Mouse (Mus musculus) embryonic facial prominence, embryonic 11.5 days (tissue): ENCODE results near the gene Hcn1. TPM values are rescaled to one million over a fixed set of nuclear protein-coding genes. Genes with fewer than 3 reads are reported as not detected.

ENCODE experiments used
- ATAC-seq: fragments of 200-750 bp; cut with Nextera tagmentation; replicated peaks from 2 replicates; pipeline ENCODE4 v1.8.0; 2017; ENCODE audit warnings: low read depth; ENCODE audit not compliant: insufficient number of reproducible peaks, low FRiP score, low TSS enrichment
- DNase-seq: peaks from one replicate; pipeline ENCODE4 v3.0.0-alpha.2; 2015; ENCODE audit warnings: low spot score
- H3K27ac ChIP-seq: fragments of 300-500 bp; sonication (generic); replicated peaks from 2 replicates; pipeline ENCODE4 v1.5.1; 2014; ENCODE audit warnings: mild to moderate bottlenecking, low read depth, low read length, control low read depth
- H3K27me3 ChIP-seq: fragments of 300-500 bp; sonication (generic); 2 replicates; pipeline ENCODE4 v1.6.1; 2014; ENCODE audit warnings: mild to moderate bottlenecking, low read length, moderate library complexity, mixed read lengths; ENCODE audit not compliant: control insufficient read depth, insufficient read depth
- H3K36me3 ChIP-seq: fragments of 300-500 bp; sonication (generic); replicated peaks from 2 replicates; pipeline ENCODE4 v1.6.1; 2014; ENCODE audit warnings: low read depth, mild to moderate bottlenecking, low read length, moderate library complexity, mixed read lengths; ENCODE audit not compliant: control insufficient read depth, insufficient read depth
- H3K4me1 ChIP-seq: fragments of 300-500 bp; sonication (generic); 2 replicates; pipeline ENCODE4 v1.6.1; 2014; ENCODE audit warnings: low read length, mixed read lengths; ENCODE audit not compliant: control insufficient read depth, insufficient read depth
- H3K4me2 ChIP-seq: fragments of 300-500 bp; sonication (generic); 2 replicates; pipeline ENCODE4 v1.6.1; 2014; ENCODE audit warnings: low read depth, mild to moderate bottlenecking, control low read depth, low read length, moderate library complexity
- H3K4me3 ChIP-seq: fragments of 300-500 bp; sonication (generic); 2 replicates; pipeline ENCODE4 v1.5.1; 2014; ENCODE audit warnings: low read depth, low read length, control low read depth
- H3K9ac ChIP-seq: fragments of 300-500 bp; sonication (generic); replicated peaks from 2 replicates; pipeline ENCODE4 v1.6.1; 2014; ENCODE audit warnings: mild to moderate bottlenecking, control low read depth, low read length
- H3K9me3 ChIP-seq: fragments of 300-500 bp; sonication (generic); replicated peaks from 2 replicates; pipeline ENCODE4 v1.6.1; 2016; ENCODE audit warnings: mild to moderate bottlenecking, low read length, inconsistent platforms, mixed read lengths; ENCODE audit not compliant: control insufficient read depth
- WGBS: fragments of 180-500 bp; shearing (Covaris S2); extraction: QIAGEN DNeasy Blood & Tissue Kit; methylation state at CpG from one replicate; pipeline ENCODE4 v1.1.7; 2014; 5-methylcytosine and 5-hydroxymethylcytosine counted together
- polyA plus RNA-seq: library from polyadenylated mRNA; unstranded; fragments of >200 nt; fragmentation: Nextera tagmentation; extraction: Ambion mirVana; gene quantifications from 2 replicates; pipeline ENCODE4 v1.2.1, GENCODE M21; 2014

Hcn1 gene
- 0.04 and 0.06 TPM in 2 replicates for polyA plus RNA-seq

DNA sequence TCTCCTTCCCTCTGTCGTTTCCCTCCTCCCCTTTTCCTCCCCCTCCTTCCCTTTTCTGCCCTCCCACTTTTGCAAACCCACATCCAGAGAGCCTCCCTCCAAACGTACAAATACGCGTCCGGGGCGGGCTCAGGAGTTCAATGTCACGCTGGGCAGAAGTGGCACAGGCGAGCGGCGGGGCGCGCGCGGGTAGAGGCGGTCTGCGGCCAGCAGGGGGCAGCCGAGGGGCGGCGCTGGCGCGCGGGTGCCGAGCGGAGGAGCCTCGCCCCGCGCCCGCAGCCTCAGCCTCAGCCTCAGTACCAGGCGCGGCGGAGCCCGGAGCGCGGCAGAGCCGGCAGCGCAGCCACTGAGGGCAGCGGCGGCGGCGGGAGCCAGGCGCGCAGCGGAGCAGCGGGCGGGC lies at the start of gene Hcn1:
Hcn1 (plus strand) TSS at position 140 of the 400 bp plus-strand sequence.
- 0 out of 2 replicates have a peak, but pooled peaks cover 5% of the 10 kb centered on the region for H3K4me1 ChIP-seq
- peak within 1 kb of the TSS; percentile 98 for H3K4me2 ChIP-seq
- peak within 1 kb of the TSS; percentile 28; the same call in 1 of the 2 replicates for H3K9ac ChIP-seq
- no peaks in the 10 kb centered on the region for H3K9me3 ChIP-seq
- DNase-seq = peak; percentile 82
- H3K4me3 ChIP-seq = peak within 1 kb of the TSS; percentile 54
- H3K27ac ChIP-seq = no peak within 1 kb of the TSS
- no peaks in the 10 kb centered on the region for H3K36me3 ChIP-seq
- WGBS = 0% methylated on average over 24 of the region's 45 CpGs
- H3K27me3 ChIP-seq = peaks cover 12% of the 10 kb centered on the region
- peak; percentile 98 for ATAC-seq

GRCm38 (mm10) chr13:117567251-117567650 lies 34.9 kb upstream of the Hcn1 start:
- Histone ChIP-seq H3K4me3 (no peak overlapping the region), H3K9ac (no peak overlapping the region), H3K27ac (no peak overlapping the region), H3K36me3 (no peaks in the 10 kb centered on the region), H3K9me3 (no peaks in the 10 kb centered on the region), H3K27me3 (no peaks in the 10 kb centered on the region), H3K4me1 (no peaks in the 10 kb centered on the region), H3K4me2 (no peak overlapping the region)
- WGBS = 86% methylated on average over 8 of the region's 8 CpGs
- DNase-seq (no peak), ATAC-seq (no peak)

DNA sequence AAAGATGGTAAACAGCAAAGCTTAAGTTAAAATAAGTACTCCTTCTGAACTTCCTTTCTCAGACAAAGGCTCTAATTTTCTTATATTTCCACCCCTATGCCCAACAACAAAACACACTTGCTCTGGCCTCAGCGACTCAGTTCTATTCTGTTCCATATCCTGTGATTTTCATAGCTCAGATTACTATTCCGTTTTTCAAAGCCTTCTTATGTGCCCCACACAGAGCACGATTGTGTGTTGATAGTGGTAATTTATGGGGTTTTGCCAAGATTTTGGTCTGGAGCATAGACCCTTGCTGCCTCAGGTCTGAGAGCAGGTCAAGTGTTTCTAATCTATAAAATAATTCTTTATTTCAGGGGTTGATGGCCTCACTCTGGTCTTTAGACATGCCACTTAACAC lies 30.4 kb upstream of the Hcn1 start:
- 0 out of 2 replicates have a peak, but pooled peaks have one; percentile 59 for ATAC-seq
- H3K9ac ChIP-seq = no peak overlapping the region
- no peaks in the 10 kb centered on the region for H3K9me3 ChIP-seq
- H3K4me2 ChIP-seq = no peak overlapping the region
- 57% methylated on average over 3 of the region's 3 CpGs for WGBS
- no peaks in the 10 kb centered on the region for H3K36me3 ChIP-seq
- H3K4me1 ChIP-seq = no peaks in the 10 kb centered on the region
- H3K27me3 ChIP-seq = no peaks in the 10 kb centered on the region
- H3K4me3 ChIP-seq = no peak overlapping the region
- DNase-seq = no peak
- no peak overlapping the region for H3K27ac ChIP-seq

DNA sequence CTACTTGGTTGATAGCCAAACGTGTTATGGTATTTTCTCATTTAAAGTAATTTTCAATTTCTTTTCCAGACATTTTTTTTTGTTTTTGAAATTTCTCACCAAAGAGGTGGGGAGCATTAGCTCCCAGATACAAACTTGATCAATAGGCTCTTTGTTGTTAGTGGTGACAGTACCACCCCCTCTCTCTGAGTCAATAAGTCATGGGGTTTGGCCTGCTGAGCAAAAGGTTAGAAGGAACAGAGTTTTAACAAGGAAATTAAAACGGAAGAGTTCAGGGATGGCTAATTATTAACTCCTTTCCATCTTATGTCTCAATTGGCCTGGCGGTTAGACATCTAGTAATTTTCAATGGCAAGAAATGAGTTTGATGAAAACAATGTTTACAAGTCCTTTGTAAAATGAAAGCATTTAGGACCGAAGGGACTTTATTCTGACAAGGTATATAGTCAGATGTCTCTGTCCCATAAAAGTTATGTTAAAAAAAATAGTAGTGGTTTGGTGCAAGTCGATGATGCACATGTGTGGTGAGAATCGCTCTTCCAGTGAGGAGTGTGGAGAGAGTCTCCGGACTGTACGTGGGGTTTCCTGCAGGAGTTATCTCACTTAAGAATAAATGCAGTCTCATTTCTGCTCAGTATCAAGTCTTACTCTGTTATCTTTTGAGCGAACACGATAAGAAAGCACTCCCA lies 7.5 kb upstream of the Hcn1 start:
- DNase-seq (no peak), ATAC-seq (no peak)
- Histone ChIP-seq H3K4me3 (no peak overlapping the region), H3K27ac (no peak overlapping the region), H3K27me3 (no peaks in the 10 kb centered on the region), H3K4me1 (no peaks in the 10 kb centered on the region), H3K9ac (no peak overlapping the region), H3K36me3 (no peaks in the 10 kb centered on the region), H3K4me2 (no peak overlapping the region), H3K9me3 (no peaks in the 10 kb centered on the region)
- WGBS = 54% methylated on average over 10 of the region's 10 CpGs

GRCm38 (mm10) chr13:117595183-117595532 lies 7.0 kb upstream of the Hcn1 start:
- H3K27ac ChIP-seq = no peak overlapping the region
- no peak overlapping the region for H3K9ac ChIP-seq
- ATAC-seq (no peak), DNase-seq (no peak)
- H3K27me3 ChIP-seq = no peaks in the 10 kb centered on the region
- no peak overlapping the region for H3K4me2 ChIP-seq
- H3K36me3 ChIP-seq = no peaks in the 10 kb centered on the region
- no peak overlapping the region for H3K4me3 ChIP-seq
- WGBS = 32% methylated on average over 3 of the region's 3 CpGs
- H3K9me3 ChIP-seq = no peaks in the 10 kb centered on the region
- no peaks in the 10 kb centered on the region for H3K4me1 ChIP-seq

- H3K9me3 ChIP-seq = no peaks in the 10 kb centered on the region
- no peak overlapping the region for H3K4me3 ChIP-seq
- no peak overlapping the region for H3K4me2 ChIP-seq
- ATAC-seq (no peak), DNase-seq (no peak)
- peaks cover 12% of the 10 kb centered on the region for H3K27me3 ChIP-seq
- H3K4me1 ChIP-seq = 0 out of 2 replicates have a peak, but pooled peaks cover 5% of the 10 kb centered on the region
- WGBS = 60% methylated on average over 9 of the region's 9 CpGs
- H3K27ac ChIP-seq = no peak overlapping the region
- H3K9ac ChIP-seq = no peak overlapping the region
- H3K36me3 ChIP-seq = no peaks in the 10 kb centered on the region
Observed at GRCm38 (mm10) chr13:117601331-117601965, 672 bp upstream of the Hcn1 start.

GRCm38 (mm10) chr13:117602617-117603358 lies 668 bp downstream of the Hcn1 start:
- ATAC-seq = peak; percentile 66
- Histone ChIP-seq H3K4me1 (0 out of 2 replicates have a peak, but pooled peaks cover 5% of the 10 kb centered on the region), H3K4me3 (peak overlapping the region; percentile 54), H3K9me3 (no peaks in the 10 kb centered on the region), H3K27me3 (peaks cover 12% of the 10 kb centered on the region), H3K9ac (peak overlapping the region; percentile 28; the same call in 1 of the 2 replicates), H3K27ac (no peak overlapping the region), H3K36me3 (no peaks in the 10 kb centered on the region), H3K4me2 (peak overlapping the region; percentile 98)
- under 1% methylated on average over 55 of the region's 62 CpGs for WGBS
- peak; percentile 3 for DNase-seq
